Mouse (Mus musculus) MEL (cell line): ENCODE measurements around the gene Eprs. TPM values are rescaled to one million over a fixed set of nuclear protein-coding genes. Genes with fewer than 3 reads are reported as not detected.

ENCODE experiments used
- DNase-seq: peaks from one replicate; pipeline ENCODE4 v3.0.0; 2011; ENCODE audit warnings: low read depth, low spot score
- H3K27ac ChIP-seq: 2 replicates; pipeline ENCODE4 v1.5.1; 2012; ENCODE audit warnings: low read depth, mild to moderate bottlenecking, control low read depth, low read length, moderate library complexity; ENCODE audit not compliant: control insufficient read depth
- H3K27me3 ChIP-seq, 2 experiments: fragments of 150-350 bp in 1 of 2; sonication (generic) in 1 of 2; 2 replicates each; pipeline ENCODE4 v1.6.1; 2012; ENCODE audit warnings: low read length in 2 of 2, mild to moderate bottlenecking in 2 of 2, improper control_type of control experiment in 1 of 2, moderate library complexity in 1 of 2; ENCODE audit not compliant: insufficient read depth in 2 of 2, control insufficient read depth in 1 of 2
- H3K36me3 ChIP-seq, 2 experiments: 2 replicates each; pipeline ENCODE4 v1.6.1; 2012 to 2014; ENCODE audit warnings: low read length in 2 of 2, improper control_type of control experiment in 1 of 2, inconsistent platforms in 1 of 2, mild to moderate bottlenecking in 1 of 2; ENCODE audit not compliant: insufficient read depth in 2 of 2, control insufficient read depth in 1 of 2
- H3K4me1 ChIP-seq, 2 experiments: fragments of 150-350 bp in 1 of 2; sonication (generic) in 1 of 2; 2 replicates each; pipeline ENCODE4 v1.6.1; 2012; ENCODE audit warnings: low read length in 2 of 2, improper control_type of control experiment in 1 of 2, mild to moderate bottlenecking in 1 of 2; ENCODE audit not compliant: insufficient read depth in 2 of 2, control insufficient read depth in 1 of 2
- H3K4me3 ChIP-seq, 2 experiments: fragments of 150-350 bp in 1 of 2; sonication (generic) in 1 of 2; 2 replicates each; pipeline ENCODE4 v1.5.1; 2012; ENCODE audit warnings: low read depth in 2 of 2, low read length in 2 of 2, mild to moderate bottlenecking in 2 of 2, moderate library complexity in 2 of 2, control low read depth in 1 of 2, improper control_type of control experiment in 1 of 2; ENCODE audit not compliant: control insufficient read depth in 1 of 2, insufficient read depth in 1 of 2
- H3K79me2 ChIP-seq: 2 replicates; pipeline ENCODE4 v1.6.1; 2012; ENCODE audit warnings: mild to moderate bottlenecking, low read length, moderate library complexity; ENCODE audit not compliant: control insufficient read depth, poor library complexity, insufficient read depth
- H3K9ac ChIP-seq: 2 replicates; pipeline ENCODE4 v1.6.1; 2012; ENCODE audit warnings: low read depth, mild to moderate bottlenecking, control low read depth, low read length, moderate library complexity; ENCODE audit not compliant: control insufficient read depth, poor library complexity, severe bottlenecking
- H3K9me3 ChIP-seq: fragments of 150-350 bp; sonication (generic); replicated peaks from 2 replicates; pipeline ENCODE4 v1.6.1; 2012; ENCODE audit warnings: mild to moderate bottlenecking, low read length, improper control_type of control experiment, moderate library complexity; ENCODE audit not compliant: insufficient read depth
- BHLHE40 ChIP-seq: IDR thresholded peaks from 2 replicates; pipeline ENCODE4 v1.6.1; 2012; ENCODE audit warnings: low read depth, mild to moderate bottlenecking, inconsistent platforms, low read length, improper control_type of control experiment, borderline replicate concordance
- CHD2 ChIP-seq: IDR thresholded peaks from 2 replicates; pipeline ENCODE4 v1.6.1; 2011; ENCODE audit warnings: low read length, improper control_type of control experiment
- CTCF ChIP-seq, 3 experiments: IDR thresholded peaks in 2 of 3; conservative IDR thresholded peaks in 1 of 3; 2 replicates each; pipeline ENCODE4 v1.5.1; 2011 to 2012; ENCODE audit warnings: low read length in 3 of 3, low read depth in 2 of 3, mild to moderate bottlenecking in 2 of 3, improper control_type of control experiment in 1 of 3, inconsistent platforms in 1 of 3, mixed read lengths in 1 of 3, moderate library complexity in 1 of 3; ENCODE audit not compliant: control insufficient read depth in 1 of 3, insufficient read depth in 1 of 3, poor library complexity in 1 of 3, severe bottlenecking in 1 of 3
- E2F4 ChIP-seq: IDR thresholded peaks from 2 replicates; pipeline ENCODE4 v1.6.1; 2011; ENCODE audit warnings: low read depth, low read length, improper control_type of control experiment, borderline replicate concordance
- ELF1 ChIP-seq: IDR thresholded peaks from 2 replicates; pipeline ENCODE4 v1.6.1; 2014; ENCODE audit warnings: low read depth, mild to moderate bottlenecking, inconsistent platforms, low read length, improper control_type of control experiment, moderate library complexity
- EP300 ChIP-seq, 2 experiments: IDR thresholded peaks; 2 replicates each; pipeline ENCODE4 v1.6.1; 2011; ENCODE audit warnings: improper control_type of control experiment in 2 of 2, low read length in 2 of 2, low read depth in 1 of 2, mild to moderate bottlenecking in 1 of 2
- GABPA ChIP-seq: IDR thresholded peaks from 2 replicates; pipeline ENCODE4 v1.6.1; 2012; ENCODE audit warnings: low read depth, mild to moderate bottlenecking, inconsistent platforms, low read length, improper control_type of control experiment, moderate library complexity
- GATA1 ChIP-seq: IDR thresholded peaks from 2 replicates; pipeline ENCODE4 v1.6.1; 2011; ENCODE audit warnings: low read depth, low read length, improper control_type of control experiment
- HCFC1 ChIP-seq: IDR thresholded peaks from 2 replicates; pipeline ENCODE4 v1.6.1; 2012; ENCODE audit warnings: low read depth, mild to moderate bottlenecking, inconsistent platforms, low read length, improper control_type of control experiment, moderate library complexity
- JUND ChIP-seq: IDR thresholded peaks from 2 replicates; pipeline ENCODE4 v1.6.1; 2011; ENCODE audit warnings: low read depth, mild to moderate bottlenecking, improper control_type of control experiment, low read length
- KAT2A ChIP-seq: conservative IDR thresholded peaks from 2 replicates; pipeline ENCODE4 v1.6.1; 2012; ENCODE audit warnings: low read depth, low read length, improper control_type of control experiment, inconsistent platforms
- MAX ChIP-seq: IDR thresholded peaks from 2 replicates; pipeline ENCODE4 v1.6.1; 2011; ENCODE audit warnings: low read length, improper control_type of control experiment
- MEF2A ChIP-seq: IDR thresholded peaks from 2 replicates; pipeline ENCODE4 v1.6.1; 2014; ENCODE audit warnings: low read depth, mild to moderate bottlenecking, inconsistent platforms, low read length, improper control_type of control experiment; ENCODE audit not compliant: poor library complexity, insufficient replicate concordance, severe bottlenecking; ENCODE audit errors: extremely low read depth
- MYB ChIP-seq: IDR thresholded peaks from 2 replicates; pipeline ENCODE4 v1.6.1; 2011; ENCODE audit warnings: mild to moderate bottlenecking, low read depth, low read length, improper control_type of control experiment
- NELFE ChIP-seq: IDR thresholded peaks from 2 replicates; pipeline ENCODE4 v1.6.1; 2011; ENCODE audit warnings: low read depth, low read length, improper control_type of control experiment
- POLR2A ChIP-seq, 2 experiments: IDR thresholded peaks; 2 replicates each; pipeline ENCODE4 v1.6.1; 2011 to 2012; ENCODE audit warnings: low read length in 2 of 2, mild to moderate bottlenecking in 2 of 2, control low read depth in 1 of 2, improper control_type of control experiment in 1 of 2, low read depth in 1 of 2, moderate library complexity in 1 of 2; ENCODE audit not compliant: control insufficient read depth in 1 of 2, insufficient read depth in 1 of 2, poor library complexity in 1 of 2
- POLR2AphosphoS5 ChIP-seq: IDR thresholded peaks from 2 replicates; pipeline ENCODE4 v1.6.1; 2012; ENCODE audit warnings: low read depth, borderline replicate concordance, mild to moderate bottlenecking, inconsistent platforms, low read length, moderate library complexity, mixed read lengths
- RAD21 ChIP-seq: IDR thresholded peaks from 2 replicates; pipeline ENCODE4 v1.6.1; 2011; ENCODE audit warnings: mild to moderate bottlenecking, low read depth, low read length, improper control_type of control experiment
- SIN3A ChIP-seq: IDR thresholded peaks from 2 replicates; pipeline ENCODE4 v1.6.1; 2012; ENCODE audit warnings: low read length, improper control_type of control experiment, inconsistent platforms
- SMC3 ChIP-seq: IDR thresholded peaks from 2 replicates; pipeline ENCODE4 v1.6.1; 2011; ENCODE audit warnings: low read depth, low read length, improper control_type of control experiment
- TBP ChIP-seq: IDR thresholded peaks from 2 replicates; pipeline ENCODE4 v1.8.0; 2011; ENCODE audit warnings: low read depth, low read length, improper control_type of control experiment
- USF2 ChIP-seq, 2 experiments: IDR thresholded peaks; 2 replicates each; pipeline ENCODE4 v1.6.1; 2011 to 2012; ENCODE audit warnings: improper control_type of control experiment in 2 of 2, low read length in 2 of 2, borderline replicate concordance in 1 of 2, inconsistent platforms in 1 of 2, low read depth in 1 of 2, mild to moderate bottlenecking in 1 of 2; ENCODE audit not compliant: insufficient read depth in 1 of 2
- ZC3H11A ChIP-seq: IDR thresholded peaks from 2 replicates; pipeline ENCODE4 v1.6.1; 2012; ENCODE audit warnings: low read depth, mild to moderate bottlenecking, inconsistent platforms, low read length, improper control_type of control experiment
- ZKSCAN1 ChIP-seq: IDR thresholded peaks from 2 replicates; pipeline ENCODE4 v1.6.1; 2012; ENCODE audit warnings: low read depth, mild to moderate bottlenecking, inconsistent platforms, low read length, improper control_type of control experiment, moderate library complexity
- ZMIZ1 ChIP-seq: IDR thresholded peaks from 2 replicates; pipeline ENCODE4 v1.6.1; 2012; ENCODE audit warnings: low read depth, mild to moderate bottlenecking, inconsistent platforms, low read length, improper control_type of control experiment, moderate library complexity
- polyA plus RNA-seq, 2 experiments: library from polyadenylated mRNA; stranded (reverse) in 1 of 2; unstranded in 1 of 2; fragments of >175 nt in 1 of 2; fragments of >200 nt in 1 of 2; gene quantifications; 2 replicates each; pipeline versions ENCODE4 v1.2.1 to v1.2.4; 2012; ENCODE audit warnings: low replicate concordance in 2 of 2, low read depth in 1 of 2; ENCODE audit not compliant: insufficient read length in 2 of 2, insufficient read depth in 1 of 2, missing spikeins in 1 of 2
- total RNA-seq: library from RNA; depleted of rRNA; stranded (reverse); fragments of 300-350 nt; gene quantifications from 2 replicates; pipeline ENCODE4 v1.2.3, GENCODE M21; 2012

Eprs gene
- total and polyA plus RNA-seq, 3 experiments, result 177 to 355 (median 177) TPM

DNA sequence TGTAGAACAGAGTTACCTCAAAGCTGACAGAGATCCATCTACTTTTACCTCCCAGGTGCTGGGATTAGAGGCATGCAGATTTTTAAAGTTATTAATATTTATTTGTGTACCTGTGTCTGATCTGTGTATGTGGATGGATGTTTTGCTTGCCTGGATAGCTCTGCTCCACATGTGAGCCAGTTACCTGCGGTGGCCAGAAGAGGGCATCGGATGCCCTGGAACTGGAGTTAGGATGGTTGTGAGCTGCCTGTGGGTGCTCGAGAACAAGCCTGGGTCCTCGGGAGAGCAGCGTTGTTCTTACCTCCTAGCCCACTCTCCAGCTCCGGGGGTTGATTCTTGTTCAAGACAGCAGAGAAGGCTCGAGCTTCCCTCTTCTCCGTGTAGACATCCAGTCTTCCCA, 19.4 kb upstream of the Eprs start:
- Histone ChIP-seq H3K4me1 (no peaks in the 10 kb centered on the region), H3K36me3 (no peaks in the 10 kb centered on the region), H3K27me3 (no peaks in the 10 kb centered on the region), H3K4me3 (no peak overlapping the region), H3K79me2 (no peaks in the 10 kb centered on the region), H3K27ac (no peak overlapping the region), H3K9ac (no peak overlapping the region), H3K9me3 (no peaks in the 10 kb centered on the region)
- DNase-seq, result peak; percentile 56
- TF ChIP-seq HCFC1 (no peak), SMC3 (peak; percentile 45), RAD21 (peak; percentile 42), CTCF (IDR thresholded peaks at IDR 0.05 in 2 of 3, conservative IDR thresholded peaks at IDR 0.05 in 1 of 3; ENCODE audit: control insufficient read depth in 1 of 3, insufficient read depth in 1 of 3, low read depth in 2 of 3, low read length in 3 of 3, poor library complexity in 1 of 3, severe bottlenecking in 1 of 3) (peak; percentile 53 to 73 (median 60)), MEF2A (no peak), JUND (no peak)

DNA sequence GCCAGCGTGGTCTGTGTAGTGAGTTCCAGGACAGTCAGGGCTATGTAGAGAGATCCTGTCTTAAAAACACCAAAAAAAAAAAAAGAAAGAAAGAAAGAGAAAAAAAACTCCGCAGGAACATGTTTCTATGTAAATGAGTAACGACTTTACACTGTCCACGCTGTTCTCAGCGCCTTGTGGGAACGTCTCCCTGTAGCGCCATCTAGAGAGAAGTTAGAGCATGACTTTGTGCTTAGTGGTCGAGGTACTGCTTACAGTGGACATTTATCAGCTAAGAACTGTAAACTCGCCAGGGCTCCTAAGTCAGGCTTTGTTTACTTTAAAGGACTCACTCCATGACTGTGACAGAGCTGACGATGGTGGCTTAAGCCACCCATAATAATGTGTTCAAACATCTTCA, 16.7 kb upstream of the Eprs start:
- Histone ChIP-seq H3K27me3 (no peaks in the 10 kb centered on the region), H3K4me1 (no peaks in the 10 kb centered on the region), H3K9ac (no peak overlapping the region)
- TF ChIP-seq CTCF (IDR thresholded peaks at IDR 0.05 in 2 of 3, conservative IDR thresholded peaks at IDR 0.05 in 1 of 3; ENCODE audit: control insufficient read depth in 1 of 3, insufficient read depth in 1 of 3, low read depth in 2 of 3, low read length in 3 of 3, poor library complexity in 1 of 3, severe bottlenecking in 1 of 3) (peak; percentile 39 to 57 (median 53)), ELF1 (no peak)
- TF ChIP-seq, all 39 proteins: peak for 1
- Histone ChIP-seq H3K9me3 (no peaks in the 10 kb centered on the region), H3K4me3 (no peak overlapping the region), H3K79me2 (no peaks in the 10 kb centered on the region), H3K27ac (no peak overlapping the region), H3K36me3 (no peaks in the 10 kb centered on the region)
- peak; percentile 64 for DNase-seq

GRCm38 (mm10) chr1:185349741-185350140, 13.1 kb upstream of the Eprs start:
- no peak for DNase-seq
- H3K9me3 ChIP-seq, result no peaks in the 10 kb centered on the region
- H3K36me3 ChIP-seq, result no peaks in the 10 kb centered on the region
- H3K9ac ChIP-seq, result no peak overlapping the region
- TF ChIP-seq POLR2AphosphoS5 (no peak), E2F4 (no peak), USF2 (IDR thresholded peaks at IDR 0.05; ENCODE audit: borderline replicate concordance in 1 of 2, insufficient read depth in 1 of 2, low read depth in 1 of 2, low read length in 2 of 2) (no peak), EP300 (IDR thresholded peaks at IDR 0.05; ENCODE audit: low read depth in 1 of 2, low read length in 2 of 2) (no peak), GATA1 (no peak), SIN3A (no peak), CHD2 (no peak), BHLHE40 (no peak), GABPA (no peak), SMC3 (no peak), KAT2A (no peak), ZKSCAN1 (no peak), POLR2A (IDR thresholded peaks at IDR 0.05; ENCODE audit: control insufficient read depth in 1 of 2, insufficient read depth in 1 of 2, low read depth in 1 of 2, low read length in 2 of 2, poor library complexity in 1 of 2) (no peak), ZMIZ1 (no peak), ZC3H11A (no peak), ELF1 (no peak), MAX (no peak), MYB (no peak), TBP (no peak), NELFE (no peak)
- TF ChIP-seq, all 39 proteins: peak for 0
- no peaks in the 10 kb centered on the region for H3K79me2 ChIP-seq
- H3K27ac ChIP-seq, result no peak overlapping the region
- H3K4me3 ChIP-seq, result no peak overlapping the region
- H3K4me1 ChIP-seq, result no peaks in the 10 kb centered on the region
- no peaks in the 10 kb centered on the region for H3K27me3 ChIP-seq
